Mouse (Mus musculus) myocyte (in vitro differentiated cells): Measurements from ENCODE around the gene Lrrc1.

ENCODE experiments used
- CEBPB ChIP-seq: IDR thresholded peaks from 2 replicates; pipeline ENCODE4 v1.6.1; 2011; ENCODE audit warnings: mild to moderate bottlenecking, moderate library complexity; ENCODE audit not compliant: poor library complexity, insufficient read depth, severe bottlenecking
- E2F4 ChIP-seq: IDR thresholded peaks from one replicate; pipeline ENCODE4 v1.6.1; 2011; ENCODE audit warnings: mild to moderate bottlenecking, control low read depth, moderate library complexity; ENCODE audit not compliant: insufficient read depth
- MAX ChIP-seq: IDR thresholded peaks from one replicate; pipeline ENCODE4 v1.6.1; 2011; ENCODE audit warnings: low read depth, mild to moderate bottlenecking, control low read depth
- MYOG ChIP-seq, 3 experiments: IDR thresholded peaks; one replicate each; pipeline ENCODE4 v1.6.1; 2011; ENCODE audit warnings: control low read depth in 2 of 3, low read depth in 2 of 3, mild to moderate bottlenecking in 2 of 3; ENCODE audit not compliant: insufficient read length in 2 of 3, control insufficient read depth in 1 of 3, insufficient read depth in 1 of 3
- POLR2A ChIP-seq: IDR thresholded peaks from one replicate; pipeline ENCODE4 v1.6.1; 2011; ENCODE audit warnings: low read depth, mild to moderate bottlenecking, control low read depth, moderate library complexity; ENCODE audit not compliant: insufficient read length
- POLR2AphosphoS2 ChIP-seq: IDR thresholded peaks from one replicate; pipeline ENCODE4 v1.6.1; 2011; ENCODE audit warnings: low read depth, control low read depth; ENCODE audit not compliant: insufficient read length
- SRF ChIP-seq: IDR thresholded peaks from one replicate; pipeline ENCODE4 v1.6.1; 2011; ENCODE audit warnings: low read depth; ENCODE audit not compliant: control insufficient read depth, insufficient read length
- USF1 ChIP-seq: IDR thresholded peaks from one replicate; pipeline ENCODE4 v1.6.1; 2011; ENCODE audit warnings: low read depth, mild to moderate bottlenecking, control low read depth, moderate library complexity

DNA sequence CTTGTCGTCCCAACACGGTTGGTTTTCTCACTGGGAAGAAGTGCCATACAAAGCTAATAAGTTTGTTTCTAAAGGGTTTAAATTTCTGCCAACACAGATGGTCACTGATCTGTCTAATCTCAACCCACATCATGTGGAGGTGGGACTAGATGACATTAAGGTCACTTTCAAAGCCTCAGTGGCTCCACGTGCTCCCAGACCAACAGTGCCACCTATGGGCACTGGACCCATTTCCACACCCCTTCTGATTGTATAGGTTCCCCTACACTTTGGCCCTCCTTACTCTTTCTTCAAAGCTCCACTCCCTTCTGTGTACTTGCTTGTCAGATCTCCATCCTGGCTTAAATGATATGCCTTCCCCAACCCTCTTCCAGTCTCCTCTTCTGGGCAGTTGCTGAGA, 35.2 kb upstream of the Lrrc1 start:
- TF ChIP-seq POLR2A (no peak), POLR2AphosphoS2 (no peak), E2F4 (no peak), MYOG (IDR thresholded peaks at IDR 0.05; ENCODE audit: control insufficient read depth in 1 of 3, insufficient read depth in 1 of 3, insufficient read length in 2 of 3, low read depth in 2 of 3) (no peak), CEBPB (no peak), USF1 (no peak), MAX (no peak), SRF (no peak)
